Mouse (Mus musculus): ENCODE measurements at regions not wholly inside any gene's neighbourhood (a gene's known extent, or its start where the extent isn't known, plus 50 kb on each side); places are given as distances from the start of the nearest gene placed in this dataset.

DNA sequence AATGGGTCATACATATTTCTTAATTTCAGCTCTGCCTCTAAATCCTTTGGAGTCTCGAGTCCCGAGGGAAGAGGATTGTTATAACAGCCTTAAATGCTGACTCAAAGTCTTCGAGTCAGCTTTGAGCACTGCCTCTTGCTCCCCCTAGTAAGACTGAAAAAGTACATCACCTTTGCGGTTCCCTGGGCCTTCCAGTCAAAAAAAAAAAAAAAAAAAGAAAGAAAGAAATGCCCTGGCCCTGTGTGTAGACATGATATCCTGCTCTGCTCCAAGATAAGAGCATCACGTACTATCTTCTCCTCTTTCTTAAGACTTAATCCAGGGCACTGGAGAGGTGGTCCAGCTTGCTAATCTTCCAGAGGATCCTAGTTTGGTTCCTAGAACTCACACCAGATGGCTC is 145.7 kb upstream of the Jarid2 start:
- Histone ChIP-seq H3K79me3 (ENCODE audit: low read depth) (no peaks in the 10 kb centered on the region), H3K27me3 (ENCODE audit: control insufficient read depth, insufficient read depth, insufficient read length) (no peaks in the 10 kb centered on the region), H3ac (ENCODE audit: control insufficient read depth, insufficient read length, low read depth) (no peak overlapping the region), H3K4me3 (ENCODE audit: insufficient read depth, poor library complexity, severe bottlenecking) (no peak overlapping the region), H3K36me3 (ENCODE audit: control insufficient read depth, insufficient read depth) (no peaks in the 10 kb centered on the region), H3K79me2 (ENCODE audit: control insufficient read depth, insufficient read depth) (no peaks in the 10 kb centered on the region)
- no peak for TF ChIP-seq MYOG (IDR thresholded peaks at IDR 0.05; ENCODE audit: control insufficient read depth, extremely low read depth, insufficient read length)
- no peak for TF ChIP-seq FOSL1 (IDR thresholded peaks at IDR 0.05; ENCODE audit: insufficient read depth, low read length, poor library complexity, severe bottlenecking)
- no peak for TF ChIP-seq CTCF (IDR thresholded peaks at IDR 0.05; ENCODE audit: control insufficient read depth, insufficient read depth, insufficient read length)
- no peak for TF ChIP-seq MAX (IDR thresholded peaks at IDR 0.05)
- TF ChIP-seq USF1 (IDR thresholded peaks at IDR 0.05; ENCODE audit: low read depth): no peak
- no peak for TF ChIP-seq CEBPB (IDR thresholded peaks at IDR 0.05; ENCODE audit: low read depth)
- no peak for TF ChIP-seq MYOD1 (IDR thresholded peaks at IDR 0.05; ENCODE audit: control insufficient read depth, insufficient read length, low read depth)

DNA sequence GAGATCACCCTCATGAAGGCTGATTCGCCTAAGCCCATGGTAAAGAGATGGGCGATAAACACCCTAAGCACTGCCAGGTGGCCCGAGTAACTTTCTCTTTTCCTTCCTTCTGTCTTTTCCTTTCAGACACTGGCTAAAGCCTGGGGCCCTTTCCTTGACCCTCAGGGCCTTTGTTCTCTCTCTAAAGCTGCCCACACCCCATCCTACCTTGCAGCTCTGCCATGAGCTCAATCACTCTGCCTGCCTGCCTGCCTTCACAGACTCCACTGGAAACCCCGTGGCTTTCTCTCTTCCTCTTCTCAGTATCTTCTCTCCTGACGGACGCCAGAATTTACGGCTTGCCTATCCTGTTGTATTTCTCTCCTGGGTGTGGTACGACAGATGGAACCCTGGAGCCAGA is 145.1 kb upstream of the Jarid2 start:
- TF ChIP-seq CEBPB (IDR thresholded peaks at IDR 0.05; ENCODE audit: low read depth): no peak
- no peak for TF ChIP-seq USF1 (IDR thresholded peaks at IDR 0.05; ENCODE audit: low read depth)
- TF ChIP-seq MYOD1 (IDR thresholded peaks at IDR 0.05; ENCODE audit: control insufficient read depth, insufficient read length, low read depth): no peak
- TF ChIP-seq CTCF (IDR thresholded peaks at IDR 0.05; ENCODE audit: control insufficient read depth, insufficient read depth, insufficient read length): no peak
- no peak for TF ChIP-seq MAX (IDR thresholded peaks at IDR 0.05)
- no peak for TF ChIP-seq FOSL1 (IDR thresholded peaks at IDR 0.05; ENCODE audit: insufficient read depth, low read length, poor library complexity, severe bottlenecking)
- no peak for TF ChIP-seq MYOG (IDR thresholded peaks at IDR 0.05; ENCODE audit: control insufficient read depth, extremely low read depth, insufficient read length)
- Histone ChIP-seq H3ac (ENCODE audit: control insufficient read depth, insufficient read length, low read depth) (no peak overlapping the region), H3K27me3 (ENCODE audit: control insufficient read depth, insufficient read depth, insufficient read length) (no peaks in the 10 kb centered on the region), H3K4me3 (ENCODE audit: insufficient read depth, poor library complexity, severe bottlenecking) (no peak overlapping the region), H3K36me3 (ENCODE audit: control insufficient read depth, insufficient read depth) (no peaks in the 10 kb centered on the region), H3K79me3 (ENCODE audit: low read depth) (no peaks in the 10 kb centered on the region), H3K79me2 (ENCODE audit: control insufficient read depth, insufficient read depth) (no peaks in the 10 kb centered on the region)

DNA sequence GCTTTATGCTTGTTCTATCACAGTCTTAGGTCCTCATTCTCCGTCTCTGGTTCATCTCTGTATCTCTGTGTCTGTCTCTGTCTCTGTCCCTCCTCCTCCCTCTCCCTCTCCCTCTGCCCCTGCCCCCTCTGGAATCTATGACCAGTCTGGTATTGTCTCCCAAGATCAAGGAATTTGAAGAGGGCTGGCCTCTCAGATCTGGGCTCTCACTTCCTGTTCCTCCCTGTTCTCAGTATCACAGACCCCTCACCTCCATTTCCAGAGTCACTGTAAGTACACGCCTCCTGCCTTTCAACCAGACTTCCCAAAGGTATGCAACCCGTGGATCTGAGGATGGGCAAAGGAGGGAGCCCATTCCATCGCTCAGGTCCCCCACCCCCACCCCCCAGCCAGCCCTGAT is 144.7 kb upstream of the Jarid2 start:
- TF ChIP-seq FOSL1 (IDR thresholded peaks at IDR 0.05; ENCODE audit: insufficient read depth, low read length, poor library complexity, severe bottlenecking) (no peak), USF1 (IDR thresholded peaks at IDR 0.05; ENCODE audit: low read depth) (no peak), CEBPB (IDR thresholded peaks at IDR 0.05; ENCODE audit: low read depth) (no peak), MYOD1 (IDR thresholded peaks at IDR 0.05; ENCODE audit: control insufficient read depth, insufficient read length, low read depth) (no peak), MYOG (IDR thresholded peaks at IDR 0.05; ENCODE audit: control insufficient read depth, extremely low read depth, insufficient read length) (no peak), CTCF (IDR thresholded peaks at IDR 0.05; ENCODE audit: control insufficient read depth, insufficient read depth, insufficient read length) (no peak), MAX (IDR thresholded peaks at IDR 0.05) (no peak)
- H3K79me3 ChIP-seq (ENCODE audit: low read depth): no peaks in the 10 kb centered on the region
- no peak overlapping the region for H3ac ChIP-seq (ENCODE audit: control insufficient read depth, insufficient read length, low read depth)
- H3K27me3 ChIP-seq (ENCODE audit: control insufficient read depth, insufficient read depth, insufficient read length): no peaks in the 10 kb centered on the region
- no peaks in the 10 kb centered on the region for H3K79me2 ChIP-seq (ENCODE audit: control insufficient read depth, insufficient read depth)
- no peaks in the 10 kb centered on the region for H3K36me3 ChIP-seq (ENCODE audit: control insufficient read depth, insufficient read depth)
- H3K4me3 ChIP-seq (ENCODE audit: insufficient read depth, poor library complexity, severe bottlenecking): no peak overlapping the region

DNA sequence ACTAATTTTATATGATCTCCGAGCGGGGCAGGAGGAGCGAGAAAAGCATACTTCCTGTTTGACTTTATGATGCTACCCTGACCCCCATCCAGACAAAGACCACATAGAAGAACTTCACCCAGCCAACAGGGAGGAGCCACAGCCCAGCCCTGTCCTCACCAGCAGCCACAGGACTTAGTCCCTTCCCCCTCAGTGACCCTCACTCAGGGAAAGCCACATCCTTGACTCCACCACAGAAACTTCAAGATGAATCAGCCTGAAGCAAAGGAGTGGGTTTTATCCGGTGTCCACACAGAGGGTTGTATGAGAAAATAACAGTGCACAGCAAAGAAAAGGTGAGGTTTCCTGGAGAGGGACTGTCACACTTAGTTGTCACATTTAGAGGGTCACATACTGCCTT is 141.4 kb upstream of the Jarid2 start:
- TF ChIP-seq MYOG (IDR thresholded peaks at IDR 0.05; ENCODE audit: control insufficient read depth, extremely low read depth, insufficient read length) (no peak), MYOD1 (IDR thresholded peaks at IDR 0.05; ENCODE audit: control insufficient read depth, insufficient read length, low read depth) (no peak), CEBPB (IDR thresholded peaks at IDR 0.05; ENCODE audit: low read depth) (no peak), MAX (IDR thresholded peaks at IDR 0.05) (no peak), FOSL1 (IDR thresholded peaks at IDR 0.05; ENCODE audit: insufficient read depth, low read length, poor library complexity, severe bottlenecking) (no peak), CTCF (IDR thresholded peaks at IDR 0.05; ENCODE audit: control insufficient read depth, insufficient read depth, insufficient read length) (no peak), USF1 (IDR thresholded peaks at IDR 0.05; ENCODE audit: low read depth) (no peak)
- Histone ChIP-seq H3ac (ENCODE audit: control insufficient read depth, insufficient read length, low read depth) (no peak overlapping the region), H3K79me3 (ENCODE audit: low read depth) (no peaks in the 10 kb centered on the region), H3K79me2 (ENCODE audit: control insufficient read depth, insufficient read depth) (no peaks in the 10 kb centered on the region), H3K36me3 (ENCODE audit: control insufficient read depth, insufficient read depth) (no peaks in the 10 kb centered on the region), H3K27me3 (ENCODE audit: control insufficient read depth, insufficient read depth, insufficient read length) (no peaks in the 10 kb centered on the region), H3K4me3 (ENCODE audit: insufficient read depth, poor library complexity, severe bottlenecking) (no peak overlapping the region)

DNA sequence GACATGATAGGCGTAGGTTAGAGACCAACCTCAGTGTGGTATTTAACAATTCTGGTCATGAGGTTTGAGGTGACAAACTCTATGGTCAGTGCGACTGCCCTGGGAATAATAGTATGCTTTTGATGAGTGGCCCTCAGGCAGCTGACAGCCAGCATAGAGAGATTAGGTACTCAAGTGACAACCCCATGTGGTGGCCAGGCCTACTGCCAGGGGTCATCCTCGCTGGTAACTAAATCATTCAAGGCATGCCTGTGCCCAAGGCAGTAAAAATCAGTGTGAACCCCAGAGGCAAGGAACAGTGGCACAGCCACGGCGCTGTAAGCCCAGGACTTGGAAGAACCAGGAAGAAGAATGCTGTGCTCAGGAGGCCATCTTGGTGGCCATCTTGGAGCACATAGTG is 134.6 kb upstream of the Jarid2 start:
- Histone ChIP-seq H3K79me2 (ENCODE audit: control insufficient read depth, insufficient read depth) (no peaks in the 10 kb centered on the region), H3K27me3 (ENCODE audit: control insufficient read depth, insufficient read depth, insufficient read length) (no peaks in the 10 kb centered on the region), H3K36me3 (ENCODE audit: control insufficient read depth, insufficient read depth) (no peaks in the 10 kb centered on the region), H3K79me3 (ENCODE audit: low read depth) (no peaks in the 10 kb centered on the region), H3ac (ENCODE audit: control insufficient read depth, insufficient read length, low read depth) (no peak overlapping the region), H3K4me3 (ENCODE audit: insufficient read depth, poor library complexity, severe bottlenecking) (no peak overlapping the region)
- no peak for TF ChIP-seq CTCF (IDR thresholded peaks at IDR 0.05; ENCODE audit: control insufficient read depth, insufficient read depth, insufficient read length)
- no peak for TF ChIP-seq FOSL1 (IDR thresholded peaks at IDR 0.05; ENCODE audit: insufficient read depth, low read length, poor library complexity, severe bottlenecking)
- TF ChIP-seq MYOD1 (IDR thresholded peaks at IDR 0.05; ENCODE audit: control insufficient read depth, insufficient read length, low read depth): no peak
- no peak for TF ChIP-seq MYOG (IDR thresholded peaks at IDR 0.05; ENCODE audit: control insufficient read depth, extremely low read depth, insufficient read length)
- TF ChIP-seq CEBPB (IDR thresholded peaks at IDR 0.05; ENCODE audit: low read depth): no peak
- TF ChIP-seq MAX (IDR thresholded peaks at IDR 0.05): no peak
- no peak for TF ChIP-seq USF1 (IDR thresholded peaks at IDR 0.05; ENCODE audit: low read depth)

DNA sequence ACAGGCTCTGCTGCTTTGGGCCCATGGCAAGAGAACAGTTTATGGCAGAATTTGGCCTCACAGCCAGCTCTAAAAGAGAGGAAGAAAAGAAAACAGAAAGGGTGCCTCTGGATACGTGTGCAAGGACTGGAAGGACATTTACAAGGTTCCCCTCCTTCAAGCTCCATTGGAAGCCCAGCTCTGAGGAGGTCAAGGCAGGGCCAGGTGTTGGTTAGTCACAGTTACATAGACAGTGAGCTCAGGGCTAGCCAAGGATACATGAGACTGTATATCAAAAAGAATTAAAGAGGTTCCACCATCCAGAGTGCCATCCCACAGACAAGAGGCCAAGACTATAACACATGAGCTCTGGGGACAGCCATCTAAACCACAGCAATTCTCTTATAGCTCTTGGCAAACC is 131.6 kb upstream of the Jarid2 start:
- TF ChIP-seq FOSL1 (IDR thresholded peaks at IDR 0.05; ENCODE audit: insufficient read depth, low read length, poor library complexity, severe bottlenecking) (no peak), MAX (IDR thresholded peaks at IDR 0.05) (no peak), CTCF (IDR thresholded peaks at IDR 0.05; ENCODE audit: control insufficient read depth, insufficient read depth, insufficient read length) (no peak), CEBPB (IDR thresholded peaks at IDR 0.05; ENCODE audit: low read depth) (no peak), USF1 (IDR thresholded peaks at IDR 0.05; ENCODE audit: low read depth) (no peak), MYOD1 (IDR thresholded peaks at IDR 0.05; ENCODE audit: control insufficient read depth, insufficient read length, low read depth) (no peak), MYOG (IDR thresholded peaks at IDR 0.05; ENCODE audit: control insufficient read depth, extremely low read depth, insufficient read length) (no peak)
- no peaks in the 10 kb centered on the region for H3K27me3 ChIP-seq (ENCODE audit: control insufficient read depth, insufficient read depth, insufficient read length)
- H3K4me3 ChIP-seq (ENCODE audit: insufficient read depth, poor library complexity, severe bottlenecking): no peak overlapping the region
- H3K36me3 ChIP-seq (ENCODE audit: control insufficient read depth, insufficient read depth): no peaks in the 10 kb centered on the region
- no peaks in the 10 kb centered on the region for H3K79me3 ChIP-seq (ENCODE audit: low read depth)
- H3ac ChIP-seq (ENCODE audit: control insufficient read depth, insufficient read length, low read depth): no peak overlapping the region
- H3K79me2 ChIP-seq (ENCODE audit: control insufficient read depth, insufficient read depth): no peaks in the 10 kb centered on the region

Data from C2C12 (cell line).